Mouse (Mus musculus) MEL (cell line): ENCODE measurements around the gene Zranb3. TPM values are rescaled to one million over a fixed set of nuclear protein-coding genes. Genes with fewer than 3 reads are reported as not detected.
A peak's percentile ranks its signal among the peaks of the same experiment; 100 is the strongest.

ENCODE experiments used
- DNase-seq: peaks from one replicate; pipeline ENCODE4 v3.0.0; 2011; ENCODE audit warnings: low read depth, low spot score
- H3K27ac ChIP-seq: 2 replicates; pipeline ENCODE4 v1.5.1; 2012; ENCODE audit warnings: low read depth, mild to moderate bottlenecking, control low read depth, low read length, moderate library complexity; ENCODE audit not compliant: control insufficient read depth
- H3K27me3 ChIP-seq, 2 experiments: fragments of 150-350 bp in 1 of 2; sonication (generic) in 1 of 2; 2 replicates each; pipeline ENCODE4 v1.6.1; 2012; ENCODE audit warnings: low read length in 2 of 2, mild to moderate bottlenecking in 2 of 2, improper control_type of control experiment in 1 of 2, moderate library complexity in 1 of 2; ENCODE audit not compliant: insufficient read depth in 2 of 2, control insufficient read depth in 1 of 2
- H3K36me3 ChIP-seq, 2 experiments: 2 replicates each; pipeline ENCODE4 v1.6.1; 2012 to 2014; ENCODE audit warnings: low read length in 2 of 2, improper control_type of control experiment in 1 of 2, inconsistent platforms in 1 of 2, mild to moderate bottlenecking in 1 of 2; ENCODE audit not compliant: insufficient read depth in 2 of 2, control insufficient read depth in 1 of 2
- H3K4me1 ChIP-seq, 2 experiments: fragments of 150-350 bp in 1 of 2; sonication (generic) in 1 of 2; 2 replicates each; pipeline ENCODE4 v1.6.1; 2012; ENCODE audit warnings: low read length in 2 of 2, improper control_type of control experiment in 1 of 2, mild to moderate bottlenecking in 1 of 2; ENCODE audit not compliant: insufficient read depth in 2 of 2, control insufficient read depth in 1 of 2
- H3K4me3 ChIP-seq, 2 experiments: fragments of 150-350 bp in 1 of 2; sonication (generic) in 1 of 2; 2 replicates each; pipeline ENCODE4 v1.5.1; 2012; ENCODE audit warnings: low read depth in 2 of 2, low read length in 2 of 2, mild to moderate bottlenecking in 2 of 2, moderate library complexity in 2 of 2, control low read depth in 1 of 2, improper control_type of control experiment in 1 of 2; ENCODE audit not compliant: control insufficient read depth in 1 of 2, insufficient read depth in 1 of 2
- H3K79me2 ChIP-seq: 2 replicates; pipeline ENCODE4 v1.6.1; 2012; ENCODE audit warnings: mild to moderate bottlenecking, low read length, moderate library complexity; ENCODE audit not compliant: control insufficient read depth, poor library complexity, insufficient read depth
- H3K9ac ChIP-seq: 2 replicates; pipeline ENCODE4 v1.6.1; 2012; ENCODE audit warnings: low read depth, mild to moderate bottlenecking, control low read depth, low read length, moderate library complexity; ENCODE audit not compliant: control insufficient read depth, poor library complexity, severe bottlenecking
- H3K9me3 ChIP-seq: fragments of 150-350 bp; sonication (generic); replicated peaks from 2 replicates; pipeline ENCODE4 v1.6.1; 2012; ENCODE audit warnings: mild to moderate bottlenecking, low read length, improper control_type of control experiment, moderate library complexity; ENCODE audit not compliant: insufficient read depth
- BHLHE40 ChIP-seq: IDR thresholded peaks from 2 replicates; pipeline ENCODE4 v1.6.1; 2012; ENCODE audit warnings: low read depth, mild to moderate bottlenecking, inconsistent platforms, low read length, improper control_type of control experiment, borderline replicate concordance
- CHD1 ChIP-seq: IDR thresholded peaks from 2 replicates; pipeline ENCODE4 v1.6.1; 2012; ENCODE audit warnings: low read depth, mild to moderate bottlenecking, inconsistent platforms, low read length, improper control_type of control experiment
- CHD2 ChIP-seq: IDR thresholded peaks from 2 replicates; pipeline ENCODE4 v1.6.1; 2011; ENCODE audit warnings: low read length, improper control_type of control experiment
- CTCF ChIP-seq, 3 experiments: IDR thresholded peaks in 2 of 3; conservative IDR thresholded peaks in 1 of 3; 2 replicates each; pipeline ENCODE4 v1.5.1; 2011 to 2012; ENCODE audit warnings: low read length in 3 of 3, low read depth in 2 of 3, mild to moderate bottlenecking in 2 of 3, improper control_type of control experiment in 1 of 3, inconsistent platforms in 1 of 3, mixed read lengths in 1 of 3, moderate library complexity in 1 of 3; ENCODE audit not compliant: control insufficient read depth in 1 of 3, insufficient read depth in 1 of 3, poor library complexity in 1 of 3, severe bottlenecking in 1 of 3
- E2F4 ChIP-seq: IDR thresholded peaks from 2 replicates; pipeline ENCODE4 v1.6.1; 2011; ENCODE audit warnings: low read depth, low read length, improper control_type of control experiment, borderline replicate concordance
- ELF1 ChIP-seq: IDR thresholded peaks from 2 replicates; pipeline ENCODE4 v1.6.1; 2014; ENCODE audit warnings: low read depth, mild to moderate bottlenecking, inconsistent platforms, low read length, improper control_type of control experiment, moderate library complexity
- EP300 ChIP-seq, 2 experiments: IDR thresholded peaks; 2 replicates each; pipeline ENCODE4 v1.6.1; 2011; ENCODE audit warnings: improper control_type of control experiment in 2 of 2, low read length in 2 of 2, low read depth in 1 of 2, mild to moderate bottlenecking in 1 of 2
- ETS1 ChIP-seq: IDR thresholded peaks from 2 replicates; pipeline ENCODE4 v1.6.1; 2012; ENCODE audit warnings: low read depth, mild to moderate bottlenecking, inconsistent platforms, low read length, improper control_type of control experiment, moderate library complexity
- GABPA ChIP-seq: IDR thresholded peaks from 2 replicates; pipeline ENCODE4 v1.6.1; 2012; ENCODE audit warnings: low read depth, mild to moderate bottlenecking, inconsistent platforms, low read length, improper control_type of control experiment, moderate library complexity
- GATA1 ChIP-seq: IDR thresholded peaks from 2 replicates; pipeline ENCODE4 v1.6.1; 2011; ENCODE audit warnings: low read depth, low read length, improper control_type of control experiment
- HCFC1 ChIP-seq: IDR thresholded peaks from 2 replicates; pipeline ENCODE4 v1.6.1; 2012; ENCODE audit warnings: low read depth, mild to moderate bottlenecking, inconsistent platforms, low read length, improper control_type of control experiment, moderate library complexity
- JUND ChIP-seq: IDR thresholded peaks from 2 replicates; pipeline ENCODE4 v1.6.1; 2011; ENCODE audit warnings: low read depth, mild to moderate bottlenecking, improper control_type of control experiment, low read length
- KAT2A ChIP-seq: conservative IDR thresholded peaks from 2 replicates; pipeline ENCODE4 v1.6.1; 2012; ENCODE audit warnings: low read depth, low read length, improper control_type of control experiment, inconsistent platforms
- MAFK ChIP-seq: IDR thresholded peaks from 2 replicates; pipeline ENCODE4 v1.6.1; 2011; ENCODE audit warnings: low read depth, mild to moderate bottlenecking, low read length, improper control_type of control experiment, borderline replicate concordance
- MAX ChIP-seq: IDR thresholded peaks from 2 replicates; pipeline ENCODE4 v1.6.1; 2011; ENCODE audit warnings: low read length, improper control_type of control experiment
- MEF2A ChIP-seq: IDR thresholded peaks from 2 replicates; pipeline ENCODE4 v1.6.1; 2014; ENCODE audit warnings: low read depth, mild to moderate bottlenecking, inconsistent platforms, low read length, improper control_type of control experiment; ENCODE audit not compliant: poor library complexity, insufficient replicate concordance, severe bottlenecking; ENCODE audit errors: extremely low read depth
- MXI1 ChIP-seq: IDR thresholded peaks from 2 replicates; pipeline ENCODE4 v1.6.1; 2011; ENCODE audit warnings: mild to moderate bottlenecking, low read depth, low read length, improper control_type of control experiment
- MYB ChIP-seq: IDR thresholded peaks from 2 replicates; pipeline ENCODE4 v1.6.1; 2011; ENCODE audit warnings: mild to moderate bottlenecking, low read depth, low read length, improper control_type of control experiment
- MYC ChIP-seq: IDR thresholded peaks from 2 replicates; pipeline ENCODE4 v1.6.1; 2011; ENCODE audit warnings: low read depth, mild to moderate bottlenecking, low read length, improper control_type of control experiment, moderate library complexity
- NELFE ChIP-seq: IDR thresholded peaks from 2 replicates; pipeline ENCODE4 v1.6.1; 2011; ENCODE audit warnings: low read depth, low read length, improper control_type of control experiment
- NRF1 ChIP-seq: IDR thresholded peaks from 2 replicates; pipeline ENCODE4 v1.6.1; 2014; ENCODE audit warnings: low read depth, mild to moderate bottlenecking, inconsistent platforms, low read length, improper control_type of control experiment, moderate library complexity; ENCODE audit not compliant: poor library complexity, insufficient read depth, severe bottlenecking
- POLR2A ChIP-seq, 2 experiments: IDR thresholded peaks; 2 replicates each; pipeline ENCODE4 v1.6.1; 2011 to 2012; ENCODE audit warnings: low read length in 2 of 2, mild to moderate bottlenecking in 2 of 2, control low read depth in 1 of 2, improper control_type of control experiment in 1 of 2, low read depth in 1 of 2, moderate library complexity in 1 of 2; ENCODE audit not compliant: control insufficient read depth in 1 of 2, insufficient read depth in 1 of 2, poor library complexity in 1 of 2
- POLR2AphosphoS2 ChIP-seq: IDR thresholded peaks from 2 replicates; pipeline ENCODE4 v1.6.1; 2011; ENCODE audit warnings: low read length, improper control_type of control experiment
- POLR2AphosphoS5 ChIP-seq: IDR thresholded peaks from 2 replicates; pipeline ENCODE4 v1.6.1; 2012; ENCODE audit warnings: low read depth, borderline replicate concordance, mild to moderate bottlenecking, inconsistent platforms, low read length, moderate library complexity, mixed read lengths
- RCOR1 ChIP-seq: IDR thresholded peaks from 2 replicates; pipeline ENCODE4 v1.6.1; 2012; ENCODE audit warnings: low read depth, mild to moderate bottlenecking, inconsistent platforms, low read length, improper control_type of control experiment
- SIN3A ChIP-seq: IDR thresholded peaks from 2 replicates; pipeline ENCODE4 v1.6.1; 2012; ENCODE audit warnings: low read length, improper control_type of control experiment, inconsistent platforms
- SMC3 ChIP-seq: IDR thresholded peaks from 2 replicates; pipeline ENCODE4 v1.6.1; 2011; ENCODE audit warnings: low read depth, low read length, improper control_type of control experiment
- TAL1 ChIP-seq: IDR thresholded peaks from 2 replicates; pipeline ENCODE4 v1.6.1; 2012; ENCODE audit warnings: mild to moderate bottlenecking, inconsistent platforms, low read length, moderate library complexity, mixed read lengths
- TBP ChIP-seq: IDR thresholded peaks from 2 replicates; pipeline ENCODE4 v1.8.0; 2011; ENCODE audit warnings: low read depth, low read length, improper control_type of control experiment
- TCF12 ChIP-seq: IDR thresholded peaks from 2 replicates; pipeline ENCODE4 v1.6.1; 2014; ENCODE audit warnings: low read depth, mild to moderate bottlenecking, inconsistent platforms, low read length, improper control_type of control experiment, moderate library complexity
- UBTF ChIP-seq: IDR thresholded peaks from 2 replicates; pipeline ENCODE4 v1.6.1; 2012; ENCODE audit warnings: low read depth, mild to moderate bottlenecking, inconsistent platforms, low read length, improper control_type of control experiment, moderate library complexity, borderline replicate concordance; ENCODE audit not compliant: insufficient read depth
- USF1 ChIP-seq: IDR thresholded peaks from 2 replicates; pipeline ENCODE4 v1.6.1; 2014; ENCODE audit warnings: low read depth, mild to moderate bottlenecking, inconsistent platforms, low read length, improper control_type of control experiment, moderate library complexity
- USF2 ChIP-seq, 2 experiments: IDR thresholded peaks; 2 replicates each; pipeline ENCODE4 v1.6.1; 2011 to 2012; ENCODE audit warnings: improper control_type of control experiment in 2 of 2, low read length in 2 of 2, borderline replicate concordance in 1 of 2, inconsistent platforms in 1 of 2, low read depth in 1 of 2, mild to moderate bottlenecking in 1 of 2; ENCODE audit not compliant: insufficient read depth in 1 of 2
- ZC3H11A ChIP-seq: IDR thresholded peaks from 2 replicates; pipeline ENCODE4 v1.6.1; 2012; ENCODE audit warnings: low read depth, mild to moderate bottlenecking, inconsistent platforms, low read length, improper control_type of control experiment
- ZKSCAN1 ChIP-seq: IDR thresholded peaks from 2 replicates; pipeline ENCODE4 v1.6.1; 2012; ENCODE audit warnings: low read depth, mild to moderate bottlenecking, inconsistent platforms, low read length, improper control_type of control experiment, moderate library complexity
- ZMIZ1 ChIP-seq: IDR thresholded peaks from 2 replicates; pipeline ENCODE4 v1.6.1; 2012; ENCODE audit warnings: low read depth, mild to moderate bottlenecking, inconsistent platforms, low read length, improper control_type of control experiment, moderate library complexity
- ZNF384 ChIP-seq: IDR thresholded peaks from 2 replicates; pipeline ENCODE4 v1.6.1; 2012; ENCODE audit warnings: low read depth, mild to moderate bottlenecking, inconsistent platforms, low read length, improper control_type of control experiment
- polyA plus RNA-seq, 2 experiments: library from polyadenylated mRNA; stranded (reverse) in 1 of 2; unstranded in 1 of 2; fragments of >175 nt in 1 of 2; fragments of >200 nt in 1 of 2; gene quantifications; 2 replicates each; pipeline versions ENCODE4 v1.2.1 to v1.2.4; 2012; ENCODE audit warnings: low replicate concordance in 2 of 2, low read depth in 1 of 2; ENCODE audit not compliant: insufficient read length in 2 of 2, insufficient read depth in 1 of 2, missing spikeins in 1 of 2
- total RNA-seq: library from RNA; depleted of rRNA; stranded (reverse); fragments of 300-350 nt; gene quantifications from 2 replicates; pipeline ENCODE4 v1.2.3, GENCODE M21; 2012

The Zranb3 gene
- total and polyA plus RNA-seq, 3 experiments, result 3.9 to 4.1 TPM; not detected in 1

- no peak overlapping the region for H3K4me3 ChIP-seq
- H3K36me3 ChIP-seq, result peaks cover 0 to 12% of the 10 kb centered on the region in 2 experiments; a peak in 2 of 4 replicates
- H3K9ac ChIP-seq, result no peak overlapping the region
- no peaks in the 10 kb centered on the region for H3K27me3 ChIP-seq
- no peaks in the 10 kb centered on the region for H3K9me3 ChIP-seq
- DNase-seq, result peak; percentile 89
- no peaks in the 10 kb centered on the region for H3K79me2 ChIP-seq
- H3K4me1 ChIP-seq, result peaks cover 2 to 6% of the 10 kb centered on the region in 2 experiments; a peak in 3 of 4 replicates
- no peak overlapping the region for H3K27ac ChIP-seq
- TF ChIP-seq RCOR1 (peak; percentile 96), MYC (peak; percentile 63; the same call in 1 of the 2 replicates), MAX (peak; percentile 80; the same call in 1 of the 2 replicates), USF1 (peak; percentile 91), ELF1 (no peak), USF2 (IDR thresholded peaks at IDR 0.05; ENCODE audit: borderline replicate concordance in 1 of 2, insufficient read depth in 1 of 2, low read depth in 1 of 2, low read length in 2 of 2) (peak in 1 of 2 experiments; percentile 50; a peak in 1 of 4 replicates), EP300 (IDR thresholded peaks at IDR 0.05; ENCODE audit: low read depth in 1 of 2, low read length in 2 of 2) (peak; percentile 34 to 61; a peak in 3 of 4 replicates), MEF2A (peak; percentile 84; the same call in 1 of the 2 replicates), ZNF384 (peak; percentile 92), TBP (no peak), GABPA (no peak), NRF1 (no peak), POLR2AphosphoS2 (no peak), KAT2A (no peak), SIN3A (peak; percentile 80), ZC3H11A (no peak), JUND (no peak), SMC3 (no peak), POLR2AphosphoS5 (no peak), TCF12 (no peak), UBTF (no peak), MAFK (no peak), ZKSCAN1 (no peak), ZMIZ1 (no peak), MYB (no peak), E2F4 (no peak), CHD1 (no peak), NELFE (no peak), CHD2 (no peak), BHLHE40 (peak; percentile 69; the same call in 1 of the 2 replicates), HCFC1 (no peak), POLR2A (IDR thresholded peaks at IDR 0.05; ENCODE audit: control insufficient read depth in 1 of 2, insufficient read depth in 1 of 2, low read depth in 1 of 2, low read length in 2 of 2, poor library complexity in 1 of 2) (no peak), TAL1 (no peak), ETS1 (peak; percentile 92), MXI1 (peak; percentile 93), GATA1 (no peak), CTCF (IDR thresholded peaks at IDR 0.05 in 2 of 3, conservative IDR thresholded peaks at IDR 0.05 in 1 of 3; ENCODE audit: control insufficient read depth in 1 of 3, insufficient read depth in 1 of 3, low read depth in 2 of 3, low read length in 3 of 3, poor library complexity in 1 of 3, severe bottlenecking in 1 of 3) (no peak)
Observed at GRCm38 (mm10) chr1:128016035-128016492, 86.8 kb downstream of the Zranb3 start.
